Mouse (Mus musculus) right cerebral cortex, adult 2 months (tissue): ENCODE data around the gene Hoxb2.

Source experiments
- DNase-seq, 2 experiments: peaks; one replicate each; pipeline ENCODE4 v3.0.0; 2021 to 2022; ENCODE audit warnings: low spot score in 2 of 2

Hoxb2 gene

DNA sequence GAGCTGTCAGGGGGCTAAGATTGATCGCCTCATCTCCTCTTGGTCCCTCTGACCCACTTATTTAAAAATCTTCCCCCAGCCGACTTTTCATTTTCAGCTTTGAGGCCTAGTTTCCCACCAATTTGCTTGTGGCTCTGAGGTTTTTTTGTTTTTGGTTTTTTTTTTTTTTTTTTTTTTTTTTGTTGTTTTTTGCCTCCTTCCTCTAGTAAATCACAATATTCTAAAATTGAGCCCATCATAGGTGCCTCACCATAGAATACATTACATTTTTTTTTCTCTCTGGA is at the start of gene Hoxb2:
Hoxb2 (plus strand) TSS at position 185 of the 284 bp plus-strand sequence.
- DNase-seq = no peak

DNA sequence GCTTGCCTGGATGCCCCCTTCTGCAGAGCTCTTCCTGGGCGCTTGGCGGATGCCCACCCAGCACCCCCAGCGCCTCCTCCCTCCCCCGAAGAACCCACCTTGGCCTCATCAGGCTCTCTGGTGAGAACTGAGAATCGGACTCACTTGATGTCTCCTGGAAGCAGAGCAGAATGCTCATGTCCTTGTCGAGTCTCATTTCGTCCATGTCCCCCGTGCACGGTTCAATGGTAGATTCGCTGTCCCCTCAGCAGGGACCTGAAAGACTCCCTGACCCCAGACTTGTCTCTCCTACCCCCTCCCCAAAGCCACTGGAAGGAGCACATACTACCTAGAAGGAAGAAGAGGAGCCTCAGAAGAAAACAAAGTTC is 49.3 kb upstream of the Hoxb2 start:
- no peak for DNase-seq

- peak in 1 of 2 experiments; percentile 30 for DNase-seq
Observed at GRCm38 (mm10) chr11:96301837-96302236, 48.5 kb upstream of the Hoxb2 start.

GRCm38 (mm10) chr11:96302381-96303150 is 47.8 kb upstream of the Hoxb2 start:
- no peak for DNase-seq

- no peak for DNase-seq
Observed at GRCm38 (mm10) chr11:96303151-96304099, 46.9 kb upstream of the Hoxb2 start, which contains the start of gene Hoxb5. TSS of gene Hoxb5 (plus strand) at chr11:96303336.

DNA sequence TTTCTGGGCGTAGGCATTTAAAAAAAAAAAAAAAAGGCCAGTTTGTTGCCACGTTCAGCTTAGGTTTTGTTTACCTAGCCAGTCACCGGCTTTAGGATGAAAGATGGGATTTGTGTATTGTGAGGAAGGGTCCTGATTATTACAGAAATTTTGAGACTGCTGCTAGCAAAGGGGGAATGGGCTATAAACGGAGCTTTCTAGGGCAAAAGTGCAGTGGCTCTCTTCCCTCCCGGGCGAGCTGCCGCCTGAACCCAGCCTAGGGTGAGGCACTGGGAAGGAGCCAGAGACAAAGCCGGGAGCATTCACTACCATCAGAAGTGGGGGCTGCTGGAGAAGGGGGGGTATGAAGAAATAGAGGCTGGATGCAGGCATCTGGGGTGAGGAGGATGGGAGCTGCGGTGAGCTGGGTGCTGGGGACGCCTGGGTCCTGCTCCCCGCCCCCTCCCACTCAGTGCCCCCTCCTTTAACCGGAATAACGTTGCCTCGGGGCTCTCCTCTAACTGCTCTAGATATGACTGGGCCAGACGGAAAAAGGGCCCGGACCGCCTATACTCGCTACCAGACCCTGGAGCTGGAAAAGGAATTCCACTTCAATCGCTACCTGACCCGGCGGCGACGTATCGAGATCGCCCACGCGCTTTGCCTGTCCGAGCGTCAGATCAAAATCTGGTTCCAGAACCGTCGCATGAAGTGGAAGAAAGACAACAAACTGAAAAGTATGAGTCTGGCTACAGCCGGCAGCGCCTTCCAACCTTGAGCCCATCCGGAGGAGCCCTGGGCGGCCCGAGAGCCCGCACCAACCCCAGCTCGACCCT is 45.7 kb upstream of the Hoxb2 start:
- no peak for DNase-seq

DNA sequence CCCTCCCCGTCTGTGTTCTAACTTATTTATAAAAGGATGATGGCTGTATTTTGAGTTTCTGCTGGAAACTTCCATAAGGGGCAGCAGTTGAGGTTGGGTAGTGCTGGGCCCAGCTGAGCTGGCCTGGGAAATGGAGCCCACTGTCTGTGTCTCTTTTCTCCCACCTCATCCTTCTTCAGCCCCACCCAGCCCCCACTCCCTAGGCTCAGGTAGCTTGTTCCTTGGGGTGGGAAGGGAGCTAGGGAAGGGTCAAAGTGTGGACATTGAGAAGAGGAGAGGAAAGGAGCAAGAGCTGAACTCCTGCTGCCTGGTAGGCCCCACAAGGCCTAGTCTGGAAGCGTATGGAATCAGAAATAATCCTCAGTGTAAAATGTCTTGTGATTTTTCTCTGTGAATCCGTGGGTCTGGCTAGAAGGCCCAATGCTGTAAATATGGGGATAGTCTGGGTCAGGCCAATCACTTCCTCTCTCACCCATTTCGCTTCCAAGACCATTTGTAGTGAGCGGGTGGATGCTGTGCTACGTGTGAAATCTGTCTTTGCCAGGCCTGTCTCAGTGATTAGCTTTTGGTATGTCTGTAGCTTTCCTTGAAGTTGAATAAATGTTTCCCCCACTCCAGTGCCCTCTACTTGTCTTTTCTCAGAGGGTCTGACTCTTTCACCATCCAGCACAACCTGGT is 44.7 kb upstream of the Hoxb2 start:
- DNase-seq = no peak

GRCm38 (mm10) chr11:96306183-96306907 is 44.0 kb upstream of the Hoxb2 start:
- no peak for DNase-seq

DNA sequence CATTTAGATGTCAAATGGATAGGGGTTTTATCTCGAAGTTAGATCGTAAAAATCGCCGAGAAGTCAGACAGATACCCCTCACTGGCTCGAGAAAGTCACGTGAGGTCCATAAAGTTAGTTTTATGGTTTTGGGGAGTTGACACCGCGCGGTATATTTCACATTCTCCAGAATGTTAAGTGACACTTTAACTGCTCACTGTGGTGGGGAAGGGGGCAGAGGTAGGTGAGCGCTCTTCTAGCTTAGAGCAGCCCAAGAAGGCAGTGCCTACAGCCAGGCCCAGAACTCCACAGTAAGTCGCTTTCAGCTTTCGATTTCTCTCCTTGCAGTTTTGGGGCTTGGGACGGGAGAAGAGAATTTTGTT is 43.4 kb upstream of the Hoxb2 start:
- no peak for DNase-seq

- no peak for DNase-seq
Observed at GRCm38 (mm10) chr11:96308763-96309162, 41.6 kb upstream of the Hoxb2 start.

DNA sequence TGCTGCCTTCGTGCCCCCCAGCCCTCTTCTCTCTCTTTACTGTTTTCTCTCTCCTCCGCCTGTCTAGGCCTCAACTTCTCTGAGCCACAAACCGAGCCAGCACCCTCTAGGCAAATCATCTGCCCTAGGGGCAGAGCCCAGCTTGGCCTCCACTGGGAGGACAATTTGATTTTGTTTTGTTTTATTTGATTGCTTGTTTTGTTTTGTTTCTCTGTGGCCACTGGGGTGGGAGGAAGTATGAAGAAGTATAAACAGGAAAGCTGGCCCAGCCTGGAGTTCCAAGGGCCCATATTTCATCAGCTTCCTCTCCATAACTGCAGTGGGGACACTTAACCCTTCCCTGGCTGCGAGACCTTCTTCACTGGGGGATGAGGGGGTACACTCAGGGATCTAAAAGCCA is 41.0 kb upstream of the Hoxb2 start:
- no peak for DNase-seq

DNA sequence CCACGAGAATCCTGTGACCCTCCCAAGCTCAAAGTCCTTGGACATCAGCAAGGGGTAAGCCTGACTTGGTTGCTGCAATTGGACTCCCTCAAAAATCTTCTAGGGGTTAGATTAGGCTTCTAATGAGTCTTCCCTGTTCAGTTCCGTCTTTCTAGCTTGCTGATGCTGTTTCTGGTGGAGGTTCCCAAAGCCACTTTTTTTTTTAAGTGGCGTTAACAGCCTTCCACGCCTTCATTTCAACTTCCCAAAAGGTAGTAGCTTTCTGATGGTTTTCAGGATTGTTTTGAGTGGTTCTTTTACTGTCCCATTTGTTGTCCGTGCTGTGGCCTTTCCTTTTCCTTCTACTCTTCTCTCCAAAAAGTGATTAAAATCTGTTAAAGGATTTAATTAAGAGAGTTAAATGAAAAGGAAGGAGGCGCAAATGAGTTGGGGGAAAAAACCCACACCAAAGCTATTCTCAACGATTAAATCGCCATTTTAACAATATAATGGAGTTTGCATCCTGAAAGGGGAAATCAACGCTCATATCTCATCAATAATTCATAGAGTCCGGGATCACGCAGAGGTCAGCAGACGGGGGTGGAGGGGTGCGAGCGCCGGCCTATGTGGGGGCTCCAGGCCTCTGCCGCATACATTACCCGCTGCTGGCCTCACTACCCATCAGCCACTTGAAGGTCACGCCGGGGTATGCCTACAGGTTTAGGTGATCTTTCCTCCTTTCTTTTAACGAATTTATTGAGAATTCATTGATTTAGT is 40.0 kb upstream of the Hoxb2 start:
- no peak for DNase-seq

GRCm38 (mm10) chr11:96311097-96311496 is 39.2 kb upstream of the Hoxb2 start:
- DNase-seq = no peak

- DNase-seq = peak in 1 of 2 experiments; percentile 23
Observed at GRCm38 (mm10) chr11:96311520-96312417, 38.6 kb upstream of the Hoxb2 start.

DNA sequence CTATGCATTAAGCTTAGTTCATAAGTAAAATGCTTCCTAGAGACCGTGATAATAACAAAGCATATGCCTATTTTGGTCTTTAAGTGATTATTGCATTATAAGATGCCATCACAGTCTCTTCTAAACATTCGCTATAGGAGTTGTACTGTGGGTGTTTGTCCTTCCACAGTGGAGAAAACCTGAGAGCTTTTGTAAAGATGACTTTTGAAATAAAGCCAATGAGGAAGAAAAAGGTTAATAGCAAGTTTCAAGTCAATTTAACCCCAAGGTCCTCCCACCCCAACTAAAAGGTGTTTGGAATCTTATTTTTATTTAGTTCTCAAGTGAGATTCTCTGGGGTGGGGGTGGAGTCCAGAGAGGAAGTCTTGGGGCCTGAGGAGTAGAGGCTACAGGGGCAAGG is 37.2 kb upstream of the Hoxb2 start:
- no peak for DNase-seq

GRCm38 (mm10) chr11:96313806-96314428 is 36.4 kb upstream of the Hoxb2 start:
- no peak for DNase-seq

DNA sequence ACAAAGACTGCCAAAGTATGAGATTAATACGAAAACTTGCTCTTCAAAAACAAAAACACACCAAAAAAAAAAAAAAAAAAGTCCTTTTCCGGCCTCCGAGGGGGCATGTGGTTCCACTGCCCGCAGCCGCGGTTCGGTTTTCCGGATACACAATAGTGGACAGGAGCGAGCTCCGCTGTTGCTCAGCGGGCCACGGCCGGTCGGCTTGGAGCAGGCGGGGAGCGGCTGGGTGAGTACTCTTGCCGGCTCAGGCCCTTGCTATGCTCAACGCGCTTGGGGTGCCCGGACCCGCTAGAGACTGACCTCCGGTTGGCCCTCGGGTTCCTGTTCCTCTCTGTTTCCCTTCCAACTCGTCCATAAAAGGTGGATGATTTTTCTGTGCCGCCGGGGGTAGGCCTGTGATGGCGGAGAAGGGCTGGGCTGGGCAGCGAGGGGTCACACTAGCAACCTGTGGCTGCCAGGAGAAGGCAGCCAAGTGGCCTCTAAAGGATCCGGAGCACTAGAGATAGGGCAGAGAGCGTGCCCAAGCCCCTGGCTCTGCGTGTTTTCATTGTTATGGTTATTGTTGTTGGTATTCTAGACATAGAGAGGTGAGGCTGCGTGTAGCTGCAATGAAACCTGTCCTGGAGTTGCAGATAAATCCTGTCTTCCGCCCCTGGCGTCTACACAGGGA is 35.5 kb upstream of the Hoxb2 start:
- no peak for DNase-seq

DNA sequence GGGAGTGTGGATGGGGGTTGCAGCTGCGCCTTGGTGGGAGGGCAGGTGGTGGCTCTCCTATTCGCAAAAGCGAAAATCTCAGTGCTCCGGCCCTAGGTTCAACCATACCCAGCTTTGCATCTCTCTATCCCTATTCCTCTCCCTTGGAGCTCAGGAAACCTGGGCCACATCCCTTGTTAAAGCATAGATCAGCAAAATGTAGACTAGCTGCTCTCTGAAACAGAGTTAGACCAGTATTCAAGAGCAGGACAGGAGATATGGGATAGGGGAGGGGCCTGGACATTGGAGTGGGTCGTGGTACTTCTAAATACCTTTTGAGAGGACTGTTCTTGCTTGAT is 35.0 kb upstream of the Hoxb2 start:
- DNase-seq = no peak
